Mouse (Mus musculus): ENCODE measurements around the gene Rabgef1.

Gene Rabgef1

DNA sequence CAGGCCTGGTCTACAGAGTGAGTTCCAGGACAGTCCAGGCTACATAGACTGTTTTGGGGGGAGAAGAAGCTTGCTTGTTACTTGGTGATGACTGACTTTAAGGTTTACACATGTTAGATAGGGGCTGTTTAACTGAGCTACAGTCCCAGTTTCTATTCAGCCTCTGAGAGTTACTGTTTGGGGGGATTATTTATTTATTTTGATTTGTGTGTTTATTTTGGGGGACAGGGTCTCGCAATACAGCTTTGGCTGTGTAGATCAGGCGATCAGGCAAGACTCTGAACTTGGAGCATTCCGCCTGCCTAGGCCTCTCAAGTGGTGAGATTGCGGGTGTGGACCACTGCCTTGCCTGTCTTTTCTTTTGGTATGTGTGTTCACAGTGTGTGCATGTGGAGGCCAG is 1.4 kb downstream of the Rabgef1 start:
- DNase-seq = no peak

DNA sequence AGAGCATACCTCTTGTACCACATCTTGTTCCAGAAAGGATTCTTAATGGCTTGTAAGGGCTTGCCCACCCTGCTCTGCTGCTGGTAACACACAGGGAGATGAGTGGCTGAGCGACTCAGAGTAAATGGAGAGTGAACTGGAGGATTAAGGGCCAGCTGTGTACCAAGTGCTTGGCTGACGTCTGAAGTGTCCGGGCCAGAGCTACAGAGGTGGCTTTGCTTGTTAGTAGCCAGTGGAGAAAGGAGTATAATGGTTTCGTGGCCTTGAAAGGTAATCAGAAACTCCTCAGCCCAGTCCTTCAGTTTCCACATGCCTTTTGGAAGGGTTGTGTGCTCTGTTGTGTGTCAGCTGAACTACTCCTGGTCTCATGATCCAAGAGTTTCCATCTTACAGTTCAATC is 6.3 kb downstream of the Rabgef1 start:
- no peak for DNase-seq

DNA sequence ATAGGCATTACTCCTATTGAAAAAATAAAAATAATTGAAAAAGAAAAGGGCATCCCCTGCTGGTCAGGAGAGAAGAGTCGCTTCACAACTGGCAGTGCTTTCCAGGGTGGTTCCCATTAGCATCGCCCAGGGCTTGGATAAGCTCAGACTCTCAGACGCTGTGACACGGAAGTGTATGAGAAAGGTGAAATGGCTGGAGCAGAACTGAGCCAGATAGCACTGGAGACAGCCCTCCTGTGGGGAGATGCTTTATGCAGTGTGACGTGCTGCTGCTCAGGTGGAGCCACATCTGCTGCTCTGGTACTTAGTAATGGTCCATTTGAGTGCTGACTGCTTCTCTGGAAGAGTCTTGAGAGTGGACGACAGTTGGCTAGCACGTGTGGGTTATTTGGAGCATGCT is 8.8 kb downstream of the Rabgef1 start:
- DNase-seq = no peak

DNA sequence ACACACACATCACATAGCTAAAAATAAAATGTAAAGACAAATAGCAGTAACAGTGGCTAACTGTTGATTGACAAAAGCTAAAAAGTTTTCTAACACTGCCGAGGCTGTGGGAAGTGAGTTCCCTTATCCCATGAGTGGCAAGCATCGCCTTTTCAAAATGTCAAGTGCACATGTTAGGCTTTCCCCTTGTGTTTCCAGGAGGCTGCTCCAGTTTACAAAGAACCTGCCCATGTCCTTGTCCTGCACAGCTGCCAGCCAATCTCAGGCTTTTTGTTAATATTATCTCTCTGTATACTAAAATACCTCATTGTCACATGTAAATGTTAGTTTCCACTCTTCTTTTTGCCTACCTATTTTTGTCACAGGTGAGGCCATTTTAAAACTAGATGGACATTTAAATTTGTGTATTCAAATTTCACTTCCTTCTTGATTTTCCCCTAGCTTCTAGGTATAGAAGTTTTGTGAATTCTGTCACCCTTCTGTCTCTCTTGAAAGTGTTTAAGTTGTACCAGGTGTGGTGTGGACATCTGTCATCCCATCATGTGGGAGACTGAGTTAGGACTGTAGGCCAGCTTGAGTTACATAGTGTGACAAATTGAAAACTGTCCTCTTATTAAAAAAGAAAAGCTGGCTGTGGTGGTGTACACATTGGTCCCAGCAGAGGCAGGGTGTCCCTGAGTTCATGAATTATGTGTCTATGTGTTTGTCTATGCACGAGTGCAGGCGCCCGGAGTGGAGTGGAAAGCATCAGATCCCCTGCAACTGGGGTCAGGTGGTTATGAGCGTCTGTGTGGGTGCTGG is 10.3 kb downstream of the Rabgef1 start:
- no peak for DNase-seq

DNA sequence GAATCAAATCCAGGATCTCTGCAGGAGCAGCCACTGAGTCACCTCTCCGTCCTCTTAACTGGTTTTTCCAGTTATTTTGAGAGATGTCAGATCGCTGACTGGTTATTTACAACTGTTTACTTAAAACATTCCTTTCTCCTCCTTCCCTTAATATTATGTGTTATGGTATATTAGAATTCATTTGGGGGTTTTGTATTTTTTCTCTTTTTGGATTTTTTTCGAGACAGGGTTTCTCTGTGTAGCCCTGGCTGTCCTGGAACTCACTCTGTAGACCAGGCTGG is 10.9 kb downstream of the Rabgef1 start:
- no peak for DNase-seq

DNA sequence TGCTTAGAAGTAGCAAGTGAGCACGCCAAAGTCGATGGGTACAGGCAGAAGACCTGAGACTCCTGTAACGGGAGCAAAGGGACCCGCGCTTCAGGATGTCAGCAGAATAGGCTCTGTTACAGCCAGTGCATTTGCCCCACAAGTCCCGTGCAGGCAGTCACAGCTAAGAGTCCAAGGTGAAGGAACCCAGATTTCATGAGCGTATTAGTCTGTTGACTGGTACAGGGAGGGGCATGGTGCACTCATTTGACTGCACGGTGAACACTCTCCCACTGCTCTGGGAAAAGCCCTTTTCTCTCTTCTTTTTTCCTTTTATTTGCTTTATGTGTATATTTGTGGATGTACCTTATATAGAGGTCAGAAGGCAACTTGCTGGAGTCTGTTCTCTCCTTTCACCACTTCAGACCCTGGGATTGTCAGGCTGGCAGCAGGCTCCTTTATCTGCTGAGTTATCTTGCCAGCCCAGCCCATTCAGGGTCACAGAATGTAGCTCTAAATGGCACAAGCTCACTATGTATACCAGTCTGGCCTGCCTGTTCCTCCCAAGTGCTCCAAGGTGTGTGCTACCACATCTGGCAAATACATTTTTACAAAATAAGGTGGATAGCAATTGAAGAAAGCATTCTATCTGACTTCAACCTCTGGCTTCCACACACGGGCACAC is 12.7 kb downstream of the Rabgef1 start:
- DNase-seq = no peak

DNA sequence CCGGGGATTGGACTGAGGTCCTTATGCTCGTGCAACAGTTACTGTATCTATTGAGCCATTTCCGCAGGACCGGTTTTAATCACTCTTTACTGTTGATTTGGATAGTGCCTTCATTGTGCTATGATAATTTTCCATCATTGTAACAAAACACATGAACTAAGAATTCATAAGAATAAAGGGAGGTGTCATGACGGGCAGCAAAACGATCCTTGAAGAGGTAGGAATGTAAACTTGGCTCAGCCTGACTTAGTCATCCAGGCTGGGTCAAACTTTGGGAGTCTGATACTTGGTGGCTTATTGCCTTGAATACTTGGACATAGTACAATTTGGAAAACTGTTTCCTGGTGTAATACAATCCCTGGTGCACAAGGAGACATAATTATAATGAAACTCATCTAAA is 13.7 kb downstream of the Rabgef1 start:
- no peak for DNase-seq

DNA sequence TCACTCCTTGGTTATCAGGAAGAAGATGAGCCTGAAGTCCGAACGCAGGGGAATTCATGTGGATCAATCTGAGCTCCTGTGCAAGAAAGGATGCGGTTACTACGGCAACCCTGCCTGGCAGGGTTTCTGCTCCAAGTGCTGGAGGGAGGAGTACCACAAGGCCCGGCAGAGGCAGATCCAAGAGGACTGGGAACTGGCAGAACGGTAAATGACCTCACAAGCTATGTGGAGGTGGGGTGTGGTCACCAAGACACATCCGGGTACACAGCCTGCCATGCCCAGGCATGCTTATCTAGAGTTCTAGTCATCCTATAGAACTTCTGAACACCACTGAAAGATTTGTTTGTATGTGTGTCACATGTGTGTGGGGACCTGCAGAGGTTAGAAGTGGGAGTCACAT is 15.8 kb downstream of the Rabgef1 start:
- peak; percentile 22 for DNase-seq

DNA sequence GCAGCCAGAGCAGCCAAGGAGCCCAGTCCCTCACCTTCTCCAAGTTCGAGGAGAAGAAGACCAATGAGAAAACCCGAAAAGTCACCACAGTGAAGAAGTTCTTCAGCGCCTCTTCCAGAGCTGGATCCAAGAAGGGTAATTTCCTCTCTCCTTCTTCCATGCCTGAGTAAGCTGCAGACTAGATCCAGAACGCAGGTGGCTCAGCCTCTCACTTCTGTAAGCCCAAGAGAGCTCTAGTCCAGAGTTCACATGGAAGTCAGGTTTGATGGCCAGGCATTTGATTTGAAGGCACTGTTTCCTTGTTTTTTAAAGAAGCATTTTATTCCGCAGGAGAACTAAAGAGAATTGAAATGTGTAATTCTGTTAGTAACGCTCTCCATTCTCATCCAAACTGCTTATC is 19.3 kb downstream of the Rabgef1 start:
- DNase-seq = no peak

DNA sequence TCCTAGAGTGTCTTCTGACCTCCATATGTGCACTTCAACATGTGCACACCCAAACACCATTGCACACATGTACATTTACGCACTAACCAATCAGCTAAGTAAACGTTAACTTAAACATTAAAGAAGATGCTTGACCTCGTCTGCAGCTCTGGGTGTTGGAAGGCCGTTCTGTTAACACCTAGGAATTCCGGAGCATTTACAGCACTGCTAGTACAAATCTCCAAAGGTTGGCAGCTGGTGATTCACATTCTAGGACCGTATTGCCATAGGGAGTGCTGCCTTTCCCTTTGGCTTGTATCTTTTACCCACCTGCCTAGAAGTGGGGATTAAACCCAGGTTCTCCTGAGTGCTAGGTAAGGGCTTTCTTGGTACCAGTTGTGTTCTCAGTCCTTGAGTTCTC is 20.3 kb downstream of the Rabgef1 start:
- no peak for DNase-seq

DNA sequence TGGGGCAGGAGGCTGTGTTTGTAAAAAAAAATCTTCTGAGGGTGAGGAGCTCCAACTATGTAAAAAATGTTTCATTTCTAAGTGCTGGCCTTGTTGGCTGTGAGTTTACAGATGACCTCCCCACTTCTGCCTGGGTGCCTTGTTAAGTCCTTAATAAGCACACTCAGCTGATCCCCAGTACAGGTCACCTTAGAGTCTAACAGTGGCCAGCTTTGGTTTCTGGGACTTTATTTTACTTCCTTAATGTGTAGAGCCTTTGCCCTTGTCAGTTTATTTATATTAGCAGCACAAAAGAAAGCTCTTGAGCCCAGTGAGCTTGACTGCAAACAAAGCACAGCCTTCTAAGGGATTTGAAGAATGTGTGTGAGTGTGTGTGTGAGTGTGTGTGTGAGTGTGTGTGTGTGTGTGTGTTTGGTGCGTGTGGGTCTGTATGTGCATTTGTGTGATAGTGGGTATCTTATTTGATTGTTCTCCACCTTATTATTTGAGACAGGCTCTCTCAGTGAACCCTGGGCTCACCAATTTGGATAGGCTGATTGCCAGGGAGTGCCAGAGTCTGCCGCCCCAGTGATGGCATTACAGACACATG is 20.9 kb downstream of the Rabgef1 start:
- DNase-seq = no peak

DNA sequence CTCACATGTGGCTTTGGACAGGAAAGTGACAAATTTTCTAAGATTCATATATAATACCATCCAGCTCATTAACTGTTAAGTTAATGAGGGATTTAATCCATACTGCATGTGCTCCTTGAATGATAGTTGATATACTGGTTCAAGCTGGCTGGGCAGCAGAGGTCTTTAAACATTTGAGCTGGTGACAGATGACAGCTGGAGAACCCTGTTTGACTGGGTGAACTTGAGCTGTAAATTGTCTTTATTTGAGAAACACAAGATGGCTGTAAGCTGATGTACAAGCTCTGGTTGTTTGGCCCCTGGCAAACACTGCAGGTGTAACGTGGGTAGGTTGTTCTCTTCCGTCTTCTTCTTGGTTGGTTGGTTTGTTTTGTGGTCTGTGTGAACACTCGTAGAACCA is 22.2 kb downstream of the Rabgef1 start:
- DNase-seq = no peak

DNA sequence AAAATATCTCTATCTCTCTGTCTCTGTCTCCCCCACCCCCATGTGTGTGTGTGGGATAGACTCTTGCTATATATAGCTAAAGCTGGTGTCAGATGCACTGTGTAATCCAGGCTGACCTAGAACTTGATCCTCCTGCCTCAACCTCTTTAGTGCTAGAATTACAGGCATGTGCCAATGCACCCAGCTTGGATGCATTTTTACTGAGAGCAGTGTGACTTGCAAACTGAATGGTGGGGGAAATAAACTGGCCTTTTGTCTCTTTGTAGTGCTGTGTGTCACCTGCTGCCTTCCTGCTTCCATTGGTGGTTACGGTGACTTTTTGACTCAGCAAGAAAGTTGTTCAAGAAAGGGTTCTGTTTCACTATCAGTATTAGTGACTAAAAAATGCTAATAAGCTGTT is 24.7 kb downstream of the Rabgef1 start:
- DNase-seq = no peak

DNA sequence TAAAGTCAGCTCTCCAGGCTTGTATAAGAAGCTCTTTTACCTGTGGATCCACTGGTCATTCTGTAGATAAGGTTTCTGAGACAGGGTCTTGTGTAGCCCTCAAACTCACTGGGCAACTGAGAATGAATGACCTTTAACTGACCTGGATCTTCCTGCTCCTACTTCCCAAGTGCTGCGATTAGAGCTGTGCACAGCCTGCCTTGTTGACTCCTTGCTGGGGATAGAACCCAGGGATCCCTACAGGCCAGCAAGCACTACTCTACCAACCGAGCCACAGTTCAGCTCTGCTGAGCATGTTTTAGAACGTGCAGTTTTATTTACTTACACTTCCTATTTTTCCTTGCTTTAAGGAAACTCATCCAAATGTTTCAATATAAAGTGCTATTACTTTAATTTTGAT is 25.9 kb downstream of the Rabgef1 start:
- DNase-seq = no peak

DNA sequence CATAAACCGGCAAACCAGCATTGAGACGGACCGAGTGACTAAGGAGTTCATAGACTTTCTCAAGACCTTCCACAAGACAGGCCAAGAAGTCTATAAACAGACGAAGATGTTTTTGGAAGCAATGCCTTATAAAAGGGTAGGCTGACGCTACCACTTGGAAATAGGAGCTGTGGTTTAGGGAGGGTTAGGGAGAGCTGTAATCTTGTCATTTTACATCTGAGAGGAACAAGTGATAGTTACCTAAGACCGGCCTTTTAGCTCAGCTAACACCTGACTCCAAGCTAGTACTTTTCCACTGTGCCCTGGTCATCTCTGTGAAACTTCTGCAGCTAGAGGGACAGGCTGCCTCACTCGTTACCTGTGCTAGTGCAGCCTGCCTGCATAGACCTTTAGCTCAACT is 26.4 kb downstream of the Rabgef1 start:
- no peak for DNase-seq

DNA sequence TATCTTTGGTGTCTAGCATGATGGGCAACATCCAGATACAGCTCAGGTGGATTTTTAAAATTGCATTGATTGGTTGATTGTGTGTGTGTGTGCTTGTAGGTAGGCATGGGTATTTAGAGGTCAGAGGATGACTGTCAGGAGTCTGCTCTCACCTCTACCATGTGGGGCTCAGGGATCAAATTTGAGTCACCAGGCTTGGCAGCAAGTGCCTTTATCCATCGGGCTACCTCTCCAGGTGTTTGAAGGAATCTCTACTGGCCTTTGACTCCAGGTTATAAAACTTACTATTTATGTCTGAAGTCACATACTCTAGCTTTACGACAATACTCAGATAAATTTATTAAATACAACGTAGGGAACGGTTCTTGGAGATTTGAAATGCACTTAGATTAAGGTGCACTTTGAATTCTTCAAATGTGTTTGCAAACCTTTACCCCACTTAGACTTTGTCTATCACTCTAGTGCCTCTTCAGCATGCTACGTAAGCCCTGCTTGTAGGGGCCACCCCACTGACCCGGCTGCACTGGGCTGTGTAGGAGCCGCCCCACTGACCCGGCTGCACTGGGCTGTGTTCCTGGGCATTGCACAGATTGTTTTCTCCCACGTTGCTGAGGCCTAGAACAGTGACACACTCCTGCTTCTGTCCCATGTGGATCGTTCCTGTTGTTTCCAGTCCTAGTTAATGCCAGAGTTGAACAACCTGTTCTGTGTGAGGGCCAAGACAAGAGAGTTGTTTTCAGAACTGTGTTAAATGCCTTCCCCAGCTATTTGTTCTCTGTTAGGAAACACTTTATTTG is 28.8 kb downstream of the Rabgef1 start:
- DNase-seq = no peak

DNA sequence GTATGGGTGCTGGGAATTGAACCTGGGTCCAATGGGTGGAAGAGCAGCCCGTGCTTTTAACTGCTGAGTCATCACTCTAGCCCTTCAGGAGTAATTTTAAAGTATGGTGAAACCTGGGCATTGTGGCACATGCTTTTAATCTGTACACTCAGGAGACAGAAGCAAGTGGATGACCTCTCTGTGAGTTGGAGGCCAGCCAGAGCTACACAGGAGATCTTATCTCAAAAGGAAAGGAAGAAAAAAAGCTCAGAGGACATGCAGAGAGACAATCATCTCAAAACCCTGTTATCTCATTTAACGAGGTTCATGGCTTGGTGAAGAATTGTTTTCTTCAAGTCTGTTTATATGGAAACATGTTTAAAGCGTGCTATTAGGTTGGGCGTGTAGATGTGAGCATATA is 32.4 kb downstream of the Rabgef1 start:
- DNase-seq = no peak

DNA sequence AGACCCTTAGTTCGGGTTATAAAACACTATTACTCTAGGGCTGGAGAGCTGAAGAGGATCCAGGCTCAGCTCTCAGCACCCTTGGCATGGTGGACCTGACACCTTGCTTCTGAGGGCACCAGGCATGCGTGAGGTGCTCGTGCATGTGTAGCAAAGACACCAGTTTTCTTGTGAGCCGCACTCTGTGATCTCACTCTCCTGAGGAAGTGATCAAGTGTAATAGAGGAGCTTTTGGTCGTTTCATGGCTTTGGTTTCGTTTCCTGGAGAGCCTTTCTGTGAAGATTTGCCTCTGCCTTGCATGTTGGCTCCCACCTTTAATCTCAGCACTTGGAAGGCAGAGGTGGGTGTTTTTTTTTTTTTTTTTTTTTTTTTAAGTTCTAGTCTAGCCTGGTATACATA is 33.0 kb downstream of the Rabgef1 start:
- no peak for DNase-seq

DNA sequence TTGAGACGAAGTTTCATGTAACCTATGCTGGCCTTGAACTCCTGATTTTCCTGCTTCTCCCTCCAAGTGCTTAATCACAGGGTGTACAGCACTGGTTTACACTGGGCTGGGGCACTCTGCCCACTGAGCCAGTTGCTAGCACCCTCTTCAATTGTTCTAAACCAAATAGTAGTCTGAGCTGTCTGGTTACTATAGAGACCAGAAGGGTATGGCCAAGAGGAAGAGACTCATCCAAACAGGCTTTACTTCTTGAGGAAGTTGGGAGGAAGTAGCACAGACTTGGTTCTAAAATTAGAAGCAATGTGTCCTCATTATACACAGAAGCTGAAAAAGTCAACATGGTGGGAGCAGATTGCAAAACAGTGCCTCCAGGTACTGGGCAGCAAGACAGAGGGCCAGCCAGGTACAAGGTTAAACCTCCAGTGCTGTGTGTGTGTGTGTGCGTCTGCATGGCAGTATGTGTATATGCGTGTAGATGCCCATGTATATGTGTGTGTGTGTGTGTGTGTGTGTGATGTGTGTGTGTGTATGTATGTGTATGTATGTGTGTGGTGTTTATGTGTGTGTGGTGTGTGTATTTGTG is 33.9 kb downstream of the Rabgef1 start:
- no peak for DNase-seq

DNA sequence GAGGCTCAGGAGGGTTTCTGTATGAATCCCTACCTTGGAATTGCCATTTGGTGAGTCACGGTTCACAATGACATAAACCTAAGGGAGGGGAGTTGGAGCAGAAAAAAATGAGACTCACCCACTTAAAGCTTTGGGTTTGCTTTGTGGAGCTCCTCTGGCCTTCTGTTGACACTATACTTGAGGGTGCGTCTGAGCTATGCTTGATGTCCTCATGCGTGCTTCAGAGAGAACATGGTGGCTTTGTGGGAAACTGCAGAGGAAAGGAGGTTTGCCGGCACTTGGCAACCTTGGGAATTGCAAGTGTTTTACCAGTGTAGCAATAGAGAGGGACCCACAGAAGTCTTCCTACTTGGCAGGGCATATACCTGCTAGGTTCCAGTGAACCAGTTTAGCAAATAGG is 35.7 kb downstream of the Rabgef1 start:
- no peak for DNase-seq

DNA sequence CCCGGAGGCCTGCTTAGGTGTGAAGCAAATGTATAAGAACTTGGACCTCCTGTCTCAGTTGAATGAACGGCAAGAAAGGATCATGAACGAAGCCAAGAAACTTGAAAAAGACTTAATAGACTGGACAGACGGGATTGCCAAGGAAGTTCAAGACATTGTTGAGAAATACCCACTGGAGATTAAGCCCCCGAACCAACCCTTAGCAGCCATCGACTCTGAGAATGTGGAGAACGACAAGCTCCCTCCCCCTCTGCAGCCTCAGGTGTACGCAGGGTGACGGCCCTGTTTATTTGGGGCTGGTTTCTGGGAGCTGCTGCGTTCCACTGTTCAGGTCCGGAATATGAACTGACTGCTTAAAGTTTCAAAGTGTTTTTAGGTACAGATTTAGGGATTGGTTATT is 41.4 kb downstream of the Rabgef1 start:
- DNase-seq = no peak

DNA sequence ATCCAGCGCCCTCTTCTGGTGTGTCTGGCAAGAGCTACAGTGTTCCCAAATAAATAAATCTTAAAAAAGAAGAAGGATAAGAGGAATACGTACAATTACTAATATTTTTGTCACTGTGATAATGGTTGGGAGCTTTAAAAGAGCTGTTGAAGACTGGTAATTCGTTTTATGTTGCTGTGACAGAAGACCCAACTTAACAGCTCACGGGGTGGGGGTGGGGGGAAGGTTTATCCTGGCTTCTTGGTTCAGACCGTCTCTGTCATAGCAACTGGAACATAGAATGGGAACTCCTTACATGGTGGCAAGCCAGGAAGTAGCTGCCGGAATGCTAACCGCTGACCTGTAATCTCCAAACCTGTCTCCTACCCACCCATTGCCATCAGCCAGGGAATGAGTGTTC is 45.2 kb downstream of the Rabgef1 start, which contains the start of gene Tmem248:
Gene Tmem248 (plus strand): TSS at position 301 of the 400 bp plus-strand sequence.
- DNase-seq = no peak

DNA sequence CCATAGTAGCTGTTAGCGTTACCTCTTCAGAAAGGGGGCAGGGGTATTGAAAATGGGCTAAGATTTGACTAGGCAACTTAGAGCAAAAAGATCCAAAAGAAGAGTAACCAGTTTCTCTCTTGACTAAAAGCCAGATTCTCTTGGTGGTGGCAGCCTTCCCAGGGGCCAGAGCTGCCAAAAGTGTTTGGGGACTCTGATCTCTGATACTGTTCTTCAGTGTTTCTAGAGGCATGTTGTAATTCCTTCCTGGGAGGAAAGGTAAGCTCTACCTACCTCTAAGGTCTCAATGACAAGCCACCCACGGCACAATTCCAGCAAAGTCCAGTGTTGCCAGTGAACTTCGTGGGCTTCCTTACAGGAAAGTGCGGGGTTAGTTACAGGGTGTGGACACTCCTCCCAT is 45.8 kb downstream of the Rabgef1 start:
- no peak for DNase-seq
